Mouse (Mus musculus) brain, embryonic 14.5 days (tissue): ENCODE measurements around the gene Smim13. TPM values are rescaled to one million over a fixed set of nuclear protein-coding genes. Genes with fewer than 3 reads are reported as not detected.
A peak's percentile ranks its signal among the peaks of the same experiment; 100 is the strongest.
"Not testable (repeated sequence)": the region's sequence is repeated elsewhere in the genome, so short reads cannot be mapped to it uniquely, and the experiment has no call there.

Experiments
- DNase-seq: peaks from one replicate; pipeline ENCODE4 v3.0.0-alpha.2; 2011; ENCODE audit warnings: low read depth
- CTCF ChIP-seq: fragments of 200-500 bp; IDR thresholded peaks from 2 replicates; pipeline ENCODE4 v1.5.1; 2012; ENCODE audit warnings: inconsistent platforms, mild to moderate bottlenecking, moderate library complexity, borderline replicate concordance; ENCODE audit not compliant: insufficient read depth, insufficient read length; ENCODE audit errors: extremely low read depth
- POLR2A ChIP-seq: fragments of 200-500 bp; IDR thresholded peaks from 2 replicates; pipeline ENCODE4 v1.6.1; 2012; ENCODE audit warnings: mild to moderate bottlenecking, inconsistent platforms, borderline replicate concordance; ENCODE audit not compliant: poor library complexity, insufficient read depth, insufficient read length, severe bottlenecking; ENCODE audit errors: extremely low read depth
- polyA plus RNA-seq: library from polyadenylated mRNA; depleted of rRNA; stranded (reverse); fragments of >200 nt; gene quantifications from 2 replicates; pipeline ENCODE4 v1.2.3, GENCODE M21; 2012

Smim13 gene
- polyA plus RNA-seq, 1 experiment, result 24.5 TPM

GRCm38 (mm10) chr13:41238035-41238804, 11.4 kb upstream of the Smim13 start:
- DNase-seq, result no peak
- TF ChIP-seq POLR2A (no peak), CTCF (no peak)

- TF ChIP-seq CTCF, result peak; percentile 51; the same call in 1 of the 2 replicates
- TF ChIP-seq POLR2A, result no peak
- peak; percentile 88 for DNase-seq
These were observed 10.9 kb upstream of the Smim13 start for GRCm38 (mm10) chr13:41238805-41239130.

GRCm38 (mm10) chr13:41241557-41241956, 8.1 kb upstream of the Smim13 start:
- DNase-seq, result no peak
- TF ChIP-seq POLR2A, result no peak
- TF ChIP-seq CTCF, result no peak

- TF ChIP-seq POLR2A (no peak), CTCF (no peak)
- DNase-seq, result no peak
These were observed 5.3 kb upstream of the Smim13 start for GRCm38 (mm10) chr13:41244306-41244830.

- TF ChIP-seq CTCF (no peak), POLR2A (no peak)
- no peak for DNase-seq
These were observed 708 bp upstream of the Smim13 start for GRCm38 (mm10) chr13:41248751-41249520.

GRCm38 (mm10) chr13:41250318-41250981, 806 bp downstream of the Smim13 start:
- peak; percentile 56 for DNase-seq
- no peak for TF ChIP-seq CTCF
- TF ChIP-seq POLR2A, result no peak

GRCm38 (mm10) chr13:41251232-41251631, 1.6 kb downstream of the Smim13 start:
- DNase-seq, result not testable (repeated sequence)

GRCm38 (mm10) chr13:41251667-41252066, 2.0 kb downstream of the Smim13 start:
- DNase-seq, result no peak
- TF ChIP-seq CTCF, result no peak
- TF ChIP-seq POLR2A, result no peak

GRCm38 (mm10) chr13:41252141-41252540, 2.5 kb downstream of the Smim13 start:
- no peak for DNase-seq
- TF ChIP-seq CTCF (no peak), POLR2A (no peak)

- no peak for DNase-seq
- no peak for TF ChIP-seq CTCF
- no peak for TF ChIP-seq POLR2A
These were observed 3.1 kb downstream of the Smim13 start for GRCm38 (mm10) chr13:41252736-41253135.

- TF ChIP-seq CTCF (no peak), POLR2A (no peak)
- DNase-seq, result no peak
These were observed 6.5 kb downstream of the Smim13 start for GRCm38 (mm10) chr13:41256126-41256525.
